Mouse (Mus musculus) kidney, embryonic 16.5 days (tissue): ENCODE measurements around the gene Aagab. TPM values are rescaled to one million over a fixed set of nuclear protein-coding genes. Genes with fewer than 3 reads are reported as not detected.

Experiments used
- ATAC-seq: fragments of 200-750 bp; cut with Nextera tagmentation; 2 replicates; pipeline ENCODE4 v1.8.0; 2017; ENCODE audit warnings: moderate TSS enrichment; ENCODE audit not compliant: low FRiP score, low TSS enrichment
- H3K27ac ChIP-seq: fragments of 300-500 bp; sonication (generic); 2 replicates; pipeline ENCODE4 v1.5.1; 2014; ENCODE audit warnings: low read length
- H3K27me3 ChIP-seq: fragments of 300-500 bp; sonication (generic); 2 replicates; pipeline ENCODE4 v1.6.1; 2014; ENCODE audit warnings: low read length, control low read depth, mixed read lengths; ENCODE audit not compliant: insufficient read depth
- H3K36me3 ChIP-seq: fragments of 300-500 bp; sonication (generic); 2 replicates; pipeline ENCODE4 v1.6.1; 2014; ENCODE audit warnings: low read length, control low read depth, mixed read lengths; ENCODE audit not compliant: insufficient read depth
- H3K4me1 ChIP-seq: fragments of 300-500 bp; sonication (generic); 2 replicates; pipeline ENCODE4 v1.6.1; 2014; ENCODE audit warnings: low read length, control low read depth, mixed read lengths; ENCODE audit not compliant: insufficient read depth
- H3K4me2 ChIP-seq: fragments of 300-500 bp; sonication (generic); replicated peaks from 2 replicates; pipeline ENCODE4 v1.6.1; 2014; ENCODE audit warnings: low read depth, low read length
- H3K4me3 ChIP-seq: fragments of 300-500 bp; sonication (generic); 2 replicates; pipeline ENCODE4 v1.5.1; 2014; ENCODE audit warnings: mild to moderate bottlenecking, low read length
- H3K9ac ChIP-seq: fragments of 300-500 bp; sonication (generic); replicated peaks from 2 replicates; pipeline ENCODE4 v1.6.1; 2014; ENCODE audit warnings: low read length
- H3K9me3 ChIP-seq: fragments of 300-500 bp; sonication (generic); 2 replicates; pipeline ENCODE4 v1.6.1; 2016; ENCODE audit warnings: low read length, control low read depth
- WGBS: fragments of 180-500 bp; shearing (Covaris S2); extraction: QIAGEN DNeasy Blood & Tissue Kit; methylation state at CpG from one replicate; pipeline ENCODE4 v1.1.7; 2014; 5-methylcytosine and 5-hydroxymethylcytosine counted together
- polyA plus RNA-seq: library from polyadenylated mRNA; unstranded; fragments of >200 nt; fragmentation: Nextera tagmentation; extraction: Ambion mirVana; gene quantifications from 2 replicates; pipeline ENCODE4 v1.2.1, GENCODE M21; 2015

Gene Aagab
- polyA plus RNA-seq, 1 experiment from 2014 or later = 38.3 TPM

GRCm38 (mm10) chr9:63677621-63678020 is 75.2 kb downstream of the Aagab start:
- ATAC-seq = no peak
- H3K4me3 ChIP-seq = no peak overlapping the region

GRCm38 (mm10) chr9:63678076-63678475 is 75.6 kb downstream of the Aagab start:
- Histone ChIP-seq H3K4me3 (no peak overlapping the region), H3K27ac (peak overlapping the region; percentile 48), H3K27me3 (no peaks in the 10 kb centered on the region), H3K4me1 (peaks cover 37% of the 10 kb centered on the region), H3K36me3 (no peaks in the 10 kb centered on the region), H3K9ac (no peak overlapping the region), H3K4me2 (no peak overlapping the region), H3K9me3 (no peaks in the 10 kb centered on the region)
- WGBS = 78% methylated on average over 1 of the region's 1 CpGs
- no peak for ATAC-seq

More at GRCm38 (mm10) chr9:63677621-63678020, 75.2 kb downstream of the Aagab start:
- 29% methylated on average over 3 of the region's 3 CpGs for WGBS
- peak overlapping the region; percentile 48 for H3K27ac ChIP-seq
- H3K9me3 ChIP-seq = no peaks in the 10 kb centered on the region
- no peaks in the 10 kb centered on the region for H3K27me3 ChIP-seq
- no peaks in the 10 kb centered on the region for H3K36me3 ChIP-seq
- H3K9ac ChIP-seq = no peak overlapping the region
- H3K4me1 ChIP-seq = peaks cover 42% of the 10 kb centered on the region
- H3K4me2 ChIP-seq = no peak overlapping the region

GRCm38 (mm10) chr9:63682301-63682700 is 79.8 kb downstream of the Aagab start:
- Histone ChIP-seq H3K36me3 (no peaks in the 10 kb centered on the region), H3K4me3 (no peak overlapping the region), H3K9ac (peak overlapping the region; percentile 17; the same call in 1 of the 2 replicates), H3K4me2 (no peak overlapping the region), H3K9me3 (no peaks in the 10 kb centered on the region), H3K27ac (no peak overlapping the region), H3K27me3 (no peaks in the 10 kb centered on the region), H3K4me1 (peaks cover 30% of the 10 kb centered on the region)
- 0 out of 2 replicates have a peak, but pooled peaks have one; percentile 57 for ATAC-seq
- WGBS = 69% methylated on average over 9 of the region's 9 CpGs

- no peaks in the 10 kb centered on the region for H3K27me3 ChIP-seq
- H3K4me2 ChIP-seq = no peak overlapping the region
- H3K36me3 ChIP-seq = no peaks in the 10 kb centered on the region
- no peaks in the 10 kb centered on the region for H3K9me3 ChIP-seq
- WGBS = 91% methylated on average over 2 of the region's 2 CpGs
- H3K4me3 ChIP-seq = no peak overlapping the region
- H3K27ac ChIP-seq = no peak overlapping the region
- no peak for ATAC-seq
- no peak overlapping the region for H3K9ac ChIP-seq
- peaks cover 29% of the 10 kb centered on the region for H3K4me1 ChIP-seq
Observed at GRCm38 (mm10) chr9:63682943-63683342, 80.5 kb downstream of the Aagab start.

GRCm38 (mm10) chr9:63684277-63684676 is 81.8 kb downstream of the Aagab start:
- H3K4me3 ChIP-seq = no peak overlapping the region
- no peak overlapping the region for H3K4me2 ChIP-seq
- no peaks in the 10 kb centered on the region for H3K9me3 ChIP-seq
- H3K9ac ChIP-seq = no peak overlapping the region
- no peaks in the 10 kb centered on the region for H3K27me3 ChIP-seq
- H3K36me3 ChIP-seq = no peaks in the 10 kb centered on the region
- no peak for ATAC-seq
- H3K27ac ChIP-seq = no peak overlapping the region
- H3K4me1 ChIP-seq = peaks cover 19% of the 10 kb centered on the region
- WGBS = 93% methylated on average over 6 of the region's 6 CpGs

GRCm38 (mm10) chr9:63685352-63685751 is 82.9 kb downstream of the Aagab start:
- Histone ChIP-seq H3K27me3 (no peaks in the 10 kb centered on the region), H3K4me1 (peaks cover 17% of the 10 kb centered on the region; the same call in 1 of the 2 replicates), H3K36me3 (no peaks in the 10 kb centered on the region), H3K27ac (no peak overlapping the region), H3K4me3 (no peak overlapping the region), H3K9me3 (no peaks in the 10 kb centered on the region), H3K4me2 (no peak overlapping the region), H3K9ac (no peak overlapping the region)
- no peak for ATAC-seq
- 87% methylated on average over 5 of the region's 5 CpGs for whole genome bisulfite sequencing

GRCm38 (mm10) chr9:63687413-63688015 is 85.1 kb downstream of the Aagab start:
- 44% methylated on average over 7 of the region's 7 CpGs for WGBS

GRCm38 (mm10) chr9:63690511-63690910 is 88.1 kb downstream of the Aagab start:
- Histone ChIP-seq H3K4me3 (no peak overlapping the region), H3K4me1 (peaks cover 16% of the 10 kb centered on the region; the same call in 1 of the 2 replicates), H3K4me2 (no peak overlapping the region), H3K27me3 (no peaks in the 10 kb centered on the region), H3K9ac (no peak overlapping the region), H3K9me3 (no peaks in the 10 kb centered on the region), H3K36me3 (0 out of 2 replicates have a peak, but pooled peaks cover 5% of the 10 kb centered on the region), H3K27ac (no peak overlapping the region)
- ATAC-seq = no peak
- 90% methylated on average over 1 of the region's 1 CpGs for WGBS

More at GRCm38 (mm10) chr9:63687413-63688015, 85.1 kb downstream of the Aagab start:
- ATAC-seq = peak; percentile 65; the same call in 1 of the 2 replicates
- Histone ChIP-seq H3K36me3 (0 out of 2 replicates have a peak, but pooled peaks cover 4% of the 10 kb centered on the region), H3K4me1 (peaks cover 17% of the 10 kb centered on the region; the same call in 1 of the 2 replicates), H3K9ac (no peak overlapping the region), H3K27ac (peak overlapping the region; percentile 81), H3K27me3 (no peaks in the 10 kb centered on the region), H3K4me2 (no peak overlapping the region), H3K9me3 (no peaks in the 10 kb centered on the region), H3K4me3 (no peak overlapping the region)

GRCm38 (mm10) chr9:63691960-63692359 is 89.5 kb downstream of the Aagab start:
- Histone ChIP-seq H3K27ac (no peak overlapping the region; the same call in 1 of the 2 replicates), H3K9me3 (no peaks in the 10 kb centered on the region), H3K4me3 (no peak overlapping the region), H3K27me3 (no peaks in the 10 kb centered on the region), H3K4me1 (peaks cover 28% of the 10 kb centered on the region), H3K4me2 (no peak overlapping the region), H3K36me3 (0 out of 2 replicates have a peak, but pooled peaks cover 5% of the 10 kb centered on the region), H3K9ac (no peak overlapping the region)
- no peak for ATAC-seq
- WGBS = 57% methylated on average over 2 of the region's 2 CpGs
